Mouse (Mus musculus) embryonic facial prominence, embryonic 12.5 days (tissue): ENCODE measurements around the gene Samd4b. TPM values are rescaled to one million over a fixed set of nuclear protein-coding genes. Genes with fewer than 3 reads are reported as not detected.
A peak's percentile ranks its signal among the peaks of the same experiment; 100 is the strongest.

Source experiments
- ATAC-seq: fragments of 200-750 bp; cut with Nextera tagmentation; 2 replicates; pipeline ENCODE4 v1.8.0; 2017; ENCODE audit not compliant: insufficient number of reproducible peaks, insufficient read depth, low FRiP score, low TSS enrichment
- H3K27ac ChIP-seq: fragments of 300-500 bp; sonication (generic); 2 replicates; pipeline ENCODE4 v1.5.1; 2016; ENCODE audit warnings: mild to moderate bottlenecking
- H3K27me3 ChIP-seq: fragments of 300-500 bp; sonication (generic); 2 replicates; pipeline ENCODE4 v1.6.1; 2016; ENCODE audit warnings: mild to moderate bottlenecking, moderate library complexity
- H3K36me3 ChIP-seq: fragments of 300-500 bp; sonication (generic); 2 replicates; pipeline ENCODE4 v1.6.1; 2016; ENCODE audit warnings: mild to moderate bottlenecking
- H3K4me1 ChIP-seq: fragments of 300-500 bp; sonication (generic); 2 replicates; pipeline ENCODE4 v1.6.1; 2016
- H3K4me2 ChIP-seq: fragments of 300-500 bp; sonication (generic); replicated peaks from 2 replicates; pipeline ENCODE4 v1.6.1; 2016; ENCODE audit warnings: mild to moderate bottlenecking, moderate library complexity
- H3K4me3 ChIP-seq: fragments of 300-500 bp; sonication (generic); 2 replicates; pipeline ENCODE4 v1.5.1; 2016; ENCODE audit warnings: mild to moderate bottlenecking
- H3K9ac ChIP-seq: fragments of 300-500 bp; sonication (generic); 2 replicates; pipeline ENCODE4 v1.6.1; 2016; ENCODE audit warnings: mild to moderate bottlenecking, moderate library complexity
- H3K9me3 ChIP-seq: fragments of 300-500 bp; sonication (generic); 2 replicates; pipeline ENCODE4 v1.6.1; 2016; ENCODE audit warnings: mild to moderate bottlenecking, moderate library complexity
- WGBS: fragments of 180-500 bp; shearing (Covaris S2); methylation state at CpG from one replicate; pipeline ENCODE4 v1.1.7; 2016; 5-methylcytosine and 5-hydroxymethylcytosine counted together
- polyA plus RNA-seq: library from polyadenylated mRNA; unstranded; fragments of >200 nt; fragmentation: Nextera tagmentation; extraction: Ambion mirVana; gene quantifications from 2 replicates; pipeline ENCODE4 v1.2.1, GENCODE M21; 2016

Gene Samd4b
- polyA plus RNA-seq, 1 experiment from 2014 or later, result 36.6 TPM

- no peak overlapping the region for H3K4me2 ChIP-seq
- H3K4me1 ChIP-seq, result peaks cover 53% of the 10 kb centered on the region
- ATAC-seq, result no peak
- H3K27ac ChIP-seq, result peak overlapping the region; percentile 63; the same call in 1 of the 2 replicates
- WGBS, result 50% methylated on average over 6 of the region's 6 CpGs
- no peaks in the 10 kb centered on the region for H3K27me3 ChIP-seq
- H3K4me3 ChIP-seq, result no peak overlapping the region
- peaks cover 2% of the 10 kb centered on the region; the same call in 1 of the 2 replicates for H3K36me3 ChIP-seq
- H3K9me3 ChIP-seq, result no peaks in the 10 kb centered on the region
- H3K9ac ChIP-seq, result no peak overlapping the region
Observed at GRCm38 (mm10) chr7:28586663-28587411, 11.1 kb downstream of the Samd4b start.

DNA sequence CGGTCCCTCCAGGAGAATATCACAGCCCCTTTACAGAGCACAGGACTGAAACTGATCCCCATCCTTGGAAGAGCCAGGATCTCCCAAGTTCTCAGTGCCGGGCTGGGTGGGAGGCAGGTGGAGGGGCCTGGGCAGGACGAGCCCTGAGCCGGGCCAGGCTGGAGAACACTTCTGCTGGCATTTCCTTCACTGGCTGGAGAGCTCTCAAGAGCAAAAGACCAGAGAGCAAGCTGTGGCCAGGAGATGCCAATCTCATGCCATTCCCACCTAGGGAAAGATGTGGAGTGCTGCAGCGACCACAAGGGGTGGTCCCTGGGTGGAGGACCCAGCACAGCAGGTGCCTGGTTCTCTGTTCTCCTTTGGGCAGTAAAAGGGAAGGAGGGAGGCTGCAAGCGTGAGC, 12.9 kb downstream of the Samd4b start:
- Histone ChIP-seq H3K9ac (no peak overlapping the region), H3K4me2 (no peak overlapping the region), H3K9me3 (no peaks in the 10 kb centered on the region), H3K27me3 (no peaks in the 10 kb centered on the region), H3K4me1 (peaks cover 51% of the 10 kb centered on the region), H3K36me3 (no peaks in the 10 kb centered on the region; the same call in 1 of the 2 replicates), H3K4me3 (no peak overlapping the region), H3K27ac (no peak overlapping the region)
- ATAC-seq, result no peak
- 70% methylated on average over 6 of the region's 6 CpGs for WGBS

- Histone ChIP-seq H3K4me3 (no peak overlapping the region), H3K9me3 (no peaks in the 10 kb centered on the region), H3K9ac (no peak overlapping the region), H3K27me3 (no peaks in the 10 kb centered on the region), H3K36me3 (no peaks in the 10 kb centered on the region; the same call in 1 of the 2 replicates), H3K27ac (no peak overlapping the region), H3K4me1 (peaks cover 48% of the 10 kb centered on the region), H3K4me2 (no peak overlapping the region)
- no peak for ATAC-seq
- 81% methylated on average over 4 of the region's 4 CpGs for WGBS
Observed at GRCm38 (mm10) chr7:28584468-28584867, 13.5 kb downstream of the Samd4b start.

DNA sequence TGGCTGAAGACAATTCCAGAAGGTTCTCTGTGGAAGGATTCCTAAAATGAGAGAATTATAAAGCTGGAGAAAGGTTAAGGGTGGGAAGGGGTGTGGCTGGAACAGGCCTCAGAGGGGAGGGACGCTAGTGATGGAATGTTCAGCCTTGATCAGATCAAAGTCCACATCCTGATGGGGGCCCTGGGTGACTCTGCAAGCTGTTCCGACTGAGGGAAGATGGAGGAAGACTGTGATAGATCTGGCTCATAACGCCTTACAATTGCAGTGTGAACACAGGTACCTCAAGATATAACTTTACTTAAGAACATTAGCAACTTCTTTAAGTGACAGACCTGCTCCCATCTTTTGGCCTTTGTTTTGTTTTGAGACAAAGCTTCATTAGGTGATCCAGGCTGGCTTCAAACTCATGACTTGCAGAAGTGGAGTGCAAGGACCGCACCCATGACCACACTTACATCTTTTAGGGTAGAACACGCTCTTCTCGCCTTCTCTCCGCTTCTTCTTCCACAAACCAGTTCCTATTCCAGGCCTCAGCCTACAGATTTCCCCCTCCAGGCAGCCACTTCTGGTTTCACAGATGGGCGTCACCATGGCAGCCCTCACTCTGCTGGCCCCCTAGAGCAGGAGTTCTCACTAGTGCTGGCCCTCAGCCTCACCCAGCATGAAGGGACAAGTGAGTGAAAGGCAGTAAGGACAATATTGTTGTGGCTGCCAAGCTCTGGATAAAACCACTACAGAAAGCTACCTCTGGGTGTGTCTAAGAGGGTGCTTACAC, 14.2 kb downstream of the Samd4b start:
- WGBS, result 80% methylated on average over 8 of the region's 8 CpGs
- peaks cover 42% of the 10 kb centered on the region for H3K4me1 ChIP-seq

GRCm38 (mm10) chr7:28582841-28583240, 15.1 kb downstream of the Samd4b start:
- Histone ChIP-seq H3K4me2 (no peak overlapping the region), H3K27me3 (no peaks in the 10 kb centered on the region), H3K4me1 (peaks cover 35% of the 10 kb centered on the region), H3K27ac (no peak overlapping the region), H3K9me3 (no peaks in the 10 kb centered on the region), H3K36me3 (no peaks in the 10 kb centered on the region), H3K4me3 (no peak overlapping the region), H3K9ac (no peak overlapping the region)
- 88% methylated on average over 11 of the region's 11 CpGs for WGBS
- no peak for ATAC-seq

More for the DNA sequence above, 14.2 kb downstream of the Samd4b start:
- H3K27me3 ChIP-seq, result no peaks in the 10 kb centered on the region
- no peak overlapping the region for H3K4me3 ChIP-seq
- H3K27ac ChIP-seq, result no peak overlapping the region
- no peak overlapping the region for H3K4me2 ChIP-seq
- H3K36me3 ChIP-seq, result no peaks in the 10 kb centered on the region
- H3K9me3 ChIP-seq, result no peaks in the 10 kb centered on the region
- H3K9ac ChIP-seq, result no peak overlapping the region
- no peak for ATAC-seq

- no peak overlapping the region for H3K4me3 ChIP-seq
- no peak overlapping the region for H3K27ac ChIP-seq
- H3K9ac ChIP-seq, result no peak overlapping the region
- WGBS, result 80% methylated on average over 4 of the region's 4 CpGs
- H3K9me3 ChIP-seq, result no peaks in the 10 kb centered on the region
- no peaks in the 10 kb centered on the region for H3K36me3 ChIP-seq
- ATAC-seq, result no peak
- H3K27me3 ChIP-seq, result no peaks in the 10 kb centered on the region
- H3K4me2 ChIP-seq, result no peak overlapping the region
- peaks cover 32% of the 10 kb centered on the region for H3K4me1 ChIP-seq
Observed at GRCm38 (mm10) chr7:28581721-28582120, 16.2 kb downstream of the Samd4b start.

DNA sequence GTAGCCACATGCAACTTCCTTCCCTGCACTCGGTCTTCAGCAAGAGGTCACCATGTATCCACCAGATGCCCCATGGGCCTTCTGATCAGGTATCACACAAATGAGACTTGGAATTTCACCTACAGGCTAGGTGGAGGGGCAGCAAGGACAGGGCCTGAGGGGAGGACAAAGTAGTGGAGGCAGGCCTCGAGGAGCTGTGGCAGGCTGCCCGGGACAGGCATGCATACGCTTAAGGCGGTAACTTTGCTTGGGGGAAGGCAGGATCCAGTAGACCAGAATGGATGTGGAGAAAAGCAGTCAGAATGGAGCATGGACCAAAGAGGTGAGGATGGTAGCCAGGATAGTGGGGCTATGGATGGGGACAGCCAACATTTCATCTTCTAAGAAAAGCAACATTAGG, 18.1 kb downstream of the Samd4b start:
- H3K27ac ChIP-seq, result no peak overlapping the region
- no peak overlapping the region for H3K4me2 ChIP-seq
- peaks cover 27% of the 10 kb centered on the region for H3K4me1 ChIP-seq
- H3K9ac ChIP-seq, result no peak overlapping the region
- H3K4me3 ChIP-seq, result no peak overlapping the region
- no peak for ATAC-seq
- no peaks in the 10 kb centered on the region for H3K9me3 ChIP-seq
- H3K36me3 ChIP-seq, result 0 out of 2 replicates have a peak, but pooled peaks cover 5% of the 10 kb centered on the region
- 73% methylated on average over 5 of the region's 5 CpGs for WGBS
- no peaks in the 10 kb centered on the region for H3K27me3 ChIP-seq

GRCm38 (mm10) chr7:28578543-28579053, 19.3 kb downstream of the Samd4b start:
- Histone ChIP-seq H3K27me3 (no peaks in the 10 kb centered on the region), H3K4me2 (no peak overlapping the region), H3K27ac (0 out of 2 replicates have a peak overlapping the region, but pooled peaks have one; percentile 7), H3K9ac (no peak overlapping the region), H3K36me3 (0 out of 2 replicates have a peak, but pooled peaks cover 5% of the 10 kb centered on the region), H3K9me3 (no peaks in the 10 kb centered on the region), H3K4me3 (no peak overlapping the region), H3K4me1 (peaks cover 23% of the 10 kb centered on the region)
- no peak for ATAC-seq
- WGBS, result 74% methylated on average over 5 of the region's 5 CpGs

DNA sequence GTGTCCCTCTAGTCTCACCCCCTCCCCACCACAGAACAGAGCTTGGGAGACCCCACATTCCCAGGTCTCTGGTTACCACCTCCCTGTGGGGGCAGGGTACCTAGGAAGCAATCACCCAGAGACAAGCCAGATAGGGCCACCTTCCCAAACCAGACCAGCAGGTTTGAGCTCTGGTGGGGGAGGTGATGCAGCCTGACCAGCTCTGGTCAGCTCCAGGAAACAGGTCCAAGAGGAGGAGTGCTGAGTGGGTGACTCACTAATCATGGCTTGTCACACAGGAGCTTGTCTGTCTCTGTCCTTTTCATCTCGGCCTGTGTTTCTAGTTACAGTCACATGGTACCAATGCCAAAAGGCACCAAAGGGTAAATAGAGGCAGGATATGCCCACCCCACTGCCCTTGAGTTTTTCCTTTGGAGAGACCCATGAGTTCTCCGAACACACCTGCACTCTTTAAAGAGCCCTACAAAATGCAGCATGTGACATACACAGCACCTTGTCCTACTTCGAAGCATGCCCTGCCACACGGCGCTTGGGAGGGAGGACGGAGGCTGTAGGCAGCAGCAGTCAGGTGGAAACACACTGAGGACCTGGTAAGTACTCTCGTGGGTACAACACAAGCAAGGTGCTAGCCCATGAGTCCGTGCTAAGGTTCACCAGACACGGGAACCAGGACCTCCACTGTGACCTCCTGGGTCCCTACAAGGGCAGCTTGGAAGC, 20.0 kb downstream of the Samd4b start:
- Histone ChIP-seq H3K4me3 (no peak overlapping the region), H3K4me2 (no peak overlapping the region), H3K9ac (no peak overlapping the region), H3K27me3 (no peaks in the 10 kb centered on the region), H3K9me3 (no peaks in the 10 kb centered on the region), H3K27ac (peak overlapping the region; percentile 7; the same call in 1 of the 2 replicates), H3K4me1 (peaks cover 23% of the 10 kb centered on the region), H3K36me3 (0 out of 2 replicates have a peak, but pooled peaks cover 5% of the 10 kb centered on the region)
- WGBS, result 75% methylated on average over 9 of the region's 9 CpGs
- ATAC-seq, result no peak

- no peak overlapping the region for H3K4me2 ChIP-seq
- H3K27me3 ChIP-seq, result no peaks in the 10 kb centered on the region
- peaks cover 28% of the 10 kb centered on the region for H3K4me1 ChIP-seq
- no peak for ATAC-seq
- H3K9ac ChIP-seq, result no peak overlapping the region
- 76% methylated on average over 5 of the region's 5 CpGs for WGBS
- H3K9me3 ChIP-seq, result no peaks in the 10 kb centered on the region
- peak overlapping the region; percentile 76 for H3K27ac ChIP-seq
- no peak overlapping the region for H3K4me3 ChIP-seq
- H3K36me3 ChIP-seq, result 0 out of 2 replicates have a peak, but pooled peaks cover 5% of the 10 kb centered on the region
Observed at GRCm38 (mm10) chr7:28576271-28576914, 21.6 kb downstream of the Samd4b start.

DNA sequence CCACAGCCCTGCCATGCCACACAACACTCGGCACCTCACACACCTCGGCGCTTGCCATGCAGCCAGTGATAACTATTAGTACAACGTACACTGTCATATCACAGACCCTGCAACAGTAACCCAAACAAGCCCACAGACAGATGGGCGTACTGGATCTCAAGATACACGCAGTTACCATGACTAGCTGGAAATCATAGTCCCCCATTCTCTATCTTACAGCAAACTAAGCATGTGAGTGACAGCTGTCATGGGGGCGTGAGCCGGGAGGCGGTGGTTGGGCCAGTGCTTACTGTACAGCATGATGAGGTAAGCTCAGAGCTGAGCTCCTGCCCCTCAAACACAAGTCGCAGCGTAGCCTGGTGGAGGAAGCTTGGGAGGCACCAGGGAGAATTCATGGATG, 22.3 kb downstream of the Samd4b start:
- Histone ChIP-seq H3K9me3 (no peaks in the 10 kb centered on the region), H3K27me3 (no peaks in the 10 kb centered on the region), H3K4me1 (peaks cover 34% of the 10 kb centered on the region), H3K4me3 (no peak overlapping the region), H3K36me3 (0 out of 2 replicates have a peak, but pooled peaks cover 5% of the 10 kb centered on the region), H3K4me2 (no peak overlapping the region), H3K27ac (0 out of 2 replicates have a peak overlapping the region, but pooled peaks have one; percentile 9), H3K9ac (no peak overlapping the region)
- 91% methylated on average over 11 of the region's 11 CpGs for WGBS
- no peak for ATAC-seq
